ENCODE assay signal across 20 mouse cellular contexts in genomic region chr3:40036177-40036576, GRCm38 (mm10).
"Had no signal": no experiment of that assay in that cellular context is flagged by ENCODE, and none has a peak within 500 bp of the region (broad histone marks: within the 10 kb centered on the region; RNA-seq: fewer than 3 reads in every experiment).

No protein-coding gene starts in this region.

- H3K4me3 ChIP-seq: limb, embryonic 12.5 days; limb, embryonic 15.5 days; myocyte; neural tube, embryonic 13.5 days had no signal

- H3K9ac ChIP-seq: limb, embryonic 12.5 days; limb, embryonic 15.5 days; liver, embryonic 14.5 days; liver, postnatal 0 days; lung, embryonic 14.5 days; neural tube, embryonic 13.5 days had no signal

- ATAC-seq: liver, postnatal 0 days; lung, postnatal 0 days had no signal

- H3K4me2 ChIP-seq: limb, embryonic 12.5 days; limb, embryonic 15.5 days; liver, embryonic 11.5 days; lung, embryonic 14.5 days; neural tube, embryonic 13.5 days had no signal

- H3K9me3 ChIP-seq: limb, embryonic 12.5 days; limb, embryonic 15.5 days; neural tube, embryonic 13.5 days had no signal

- H3K27ac ChIP-seq: limb, embryonic 12.5 days; limb, embryonic 15.5 days; liver, embryonic 14.5 days; macrophage; neural tube, embryonic 13.5 days; stomach, postnatal 0 days had no signal

- H3K27me3 ChIP-seq: limb, embryonic 12.5 days; limb, embryonic 15.5 days; neural tube, embryonic 13.5 days had no signal

- DNase-seq: kidney, adult 9 months; kidney, postnatal 14 days; kidney, postnatal 4 days; left cerebral cortex, postnatal 4 days; liver, postnatal 0 days; lung, embryonic 14.5 days; retina, postnatal 1 day; right cerebral cortex, postnatal 4 days; thymus, adult 2 months; thymus, postnatal 14 days; thymus, postnatal 4 days had no signal

- H3K4me1 ChIP-seq: limb, embryonic 12.5 days; limb, embryonic 15.5 days; neural tube, embryonic 13.5 days had no signal

- H3K36me3 ChIP-seq: limb, embryonic 12.5 days; limb, embryonic 15.5 days; neural tube, embryonic 13.5 days had no signal
